Mouse (Mus musculus) small intestine, adult 2 months (tissue): ENCODE data around the gene Ccdc154.

Source experiments
- CTCF ChIP-seq: fragments of 200-500 bp; IDR thresholded peaks from 2 replicates; pipeline ENCODE4 v1.5.1; 2012; ENCODE audit warnings: low read depth, mild to moderate bottlenecking, control low read depth, inconsistent platforms, low read length, moderate library complexity, mixed read lengths; ENCODE audit not compliant: insufficient replicate concordance, insufficient read length; ENCODE audit errors: extremely low read depth
- POLR2A ChIP-seq: fragments of 200-500 bp; IDR thresholded peaks from 2 replicates; pipeline ENCODE4 v1.6.1; 2012; ENCODE audit warnings: low read depth, mild to moderate bottlenecking, control low read depth, inconsistent platforms, low read length, moderate library complexity

- no peak for TF ChIP-seq CTCF
- no peak for TF ChIP-seq POLR2A
Observed at GRCm38 (mm10) chr17:25138803-25139202, 23.5 kb upstream of the Ccdc154 start.
